Mouse (Mus musculus) hindbrain, embryonic 11.5 days (tissue): ENCODE data around the gene Nemf. TPM values are rescaled to one million over a fixed set of nuclear protein-coding genes. Genes with fewer than 3 reads are reported as not detected.

Source experiments
- ATAC-seq: fragments of 200-750 bp; cut with Nextera tagmentation; 2 replicates; pipeline ENCODE4 v1.8.0; 2017; ENCODE audit warnings: mild to moderate bottlenecking, moderate TSS enrichment, moderate library complexity; ENCODE audit not compliant: low FRiP score
- DNase-seq: peaks from one replicate; pipeline ENCODE4 v3.0.0-alpha.2; 2015; ENCODE audit warnings: low spot score
- H3K27ac ChIP-seq: fragments of 300-500 bp; sonication (generic); 2 replicates; pipeline ENCODE4 v1.5.1; 2014; ENCODE audit warnings: mild to moderate bottlenecking, low read depth, low read length
- H3K27me3 ChIP-seq: fragments of 300-500 bp; sonication (generic); 2 replicates; pipeline ENCODE4 v1.6.1; 2014; ENCODE audit warnings: mild to moderate bottlenecking, low read length, moderate library complexity, mixed read lengths; ENCODE audit not compliant: control insufficient read depth, insufficient read depth
- H3K36me3 ChIP-seq: fragments of 300-500 bp; sonication (generic); 2 replicates; pipeline ENCODE4 v1.6.1; 2014; ENCODE audit warnings: mild to moderate bottlenecking, low read length, moderate library complexity, mixed read lengths; ENCODE audit not compliant: control insufficient read depth, insufficient read depth
- H3K4me1 ChIP-seq: fragments of 300-500 bp; sonication (generic); replicated peaks from 2 replicates; pipeline ENCODE4 v1.6.1; 2014; ENCODE audit warnings: low read length, mixed read lengths; ENCODE audit not compliant: control insufficient read depth, insufficient read depth
- H3K4me2 ChIP-seq: fragments of 300-500 bp; sonication (generic); replicated peaks from 2 replicates; pipeline ENCODE4 v1.6.1; 2014; ENCODE audit warnings: mild to moderate bottlenecking, low read depth, low read length
- H3K4me3 ChIP-seq: fragments of 300-500 bp; sonication (generic); 2 replicates; pipeline ENCODE4 v1.5.1; 2014; ENCODE audit warnings: low read depth, low read length
- H3K9ac ChIP-seq: fragments of 300-500 bp; sonication (generic); 2 replicates; pipeline ENCODE4 v1.6.1; 2014; ENCODE audit warnings: low read depth, low read length
- H3K9me3 ChIP-seq: fragments of 300-500 bp; sonication (generic); 2 replicates; pipeline ENCODE4 v1.6.1; 2016; ENCODE audit warnings: low read length; ENCODE audit not compliant: control insufficient read depth
- WGBS: fragments of 180-500 bp; shearing (Covaris S2); extraction: QIAGEN DNeasy Blood & Tissue Kit; methylation state at CpG from one replicate; pipeline ENCODE4 v1.1.7; 2014; 5-methylcytosine and 5-hydroxymethylcytosine counted together
- polyA plus RNA-seq: library from polyadenylated mRNA; unstranded; fragments of >200 nt; fragmentation: Nextera tagmentation; extraction: Ambion mirVana; gene quantifications from 2 replicates; pipeline ENCODE4 v1.2.1, GENCODE M21; 2014

The Nemf gene
- 90.2 and 108 TPM in 2 replicates for polyA plus RNA-seq

GRCm38 (mm10) chr12:69356546-69357299 is at the start of gene Nemf:
Gene Nemf (minus strand): TSS chr12:69357165.
- H3K4me3 ChIP-seq, result peak within 1 kb of the TSS; percentile 94
- DNase-seq (peak; percentile 87), ATAC-seq (peak; percentile 70)
- no peaks in the 10 kb centered on the region for H3K4me1 ChIP-seq
- WGBS, result 2% methylated on average over 42 of the region's 50 CpGs
- no peaks in the 10 kb centered on the region for H3K36me3 ChIP-seq
- H3K4me2 ChIP-seq, result peak within 1 kb of the TSS; percentile 74
- no peaks in the 10 kb centered on the region for H3K9me3 ChIP-seq
- peak within 1 kb of the TSS; percentile 81 for H3K9ac ChIP-seq
- no peaks in the 10 kb centered on the region for H3K27me3 ChIP-seq
- H3K27ac ChIP-seq, result peak within 1 kb of the TSS; percentile 77

- Histone ChIP-seq H3K9ac (no peak overlapping the region), H3K4me2 (no peak overlapping the region), H3K27me3 (no peaks in the 10 kb centered on the region), H3K9me3 (no peaks in the 10 kb centered on the region), H3K4me3 (no peak overlapping the region), H3K36me3 (no peaks in the 10 kb centered on the region), H3K27ac (no peak overlapping the region), H3K4me1 (no peaks in the 10 kb centered on the region)
- DNase-seq (no peak), ATAC-seq (no peak)
- 90% methylated on average over 13 of the region's 13 CpGs for WGBS
Measured at GRCm38 (mm10) chr12:69402594-69403167, 45.7 kb upstream of the Nemf start.

GRCm38 (mm10) chr12:69402100-69402499 is 45.1 kb upstream of the Nemf start:
- no peak for DNase-seq
- Histone ChIP-seq H3K36me3 (no peaks in the 10 kb centered on the region), H3K9me3 (no peaks in the 10 kb centered on the region), H3K9ac (no peak overlapping the region; the same call in 1 of the 2 replicates), H3K4me1 (no peaks in the 10 kb centered on the region), H3K4me2 (no peak overlapping the region), H3K4me3 (no peak overlapping the region), H3K27me3 (no peaks in the 10 kb centered on the region), H3K27ac (no peak overlapping the region)
- WGBS, result 72% methylated on average over 9 of the region's 9 CpGs
- no peak for ATAC-seq

- Histone ChIP-seq H3K9ac (no peak overlapping the region), H3K4me3 (no peak overlapping the region), H3K27me3 (no peaks in the 10 kb centered on the region), H3K4me2 (no peak overlapping the region), H3K36me3 (no peaks in the 10 kb centered on the region), H3K4me1 (no peaks in the 10 kb centered on the region), H3K27ac (no peak overlapping the region), H3K9me3 (no peaks in the 10 kb centered on the region)
- 58% methylated on average over 2 of the region's 2 CpGs for WGBS
- ATAC-seq (no peak), DNase-seq (no peak)
Measured at GRCm38 (mm10) chr12:69400871-69401286, 43.9 kb upstream of the Nemf start.

- Histone ChIP-seq H3K27me3 (no peaks in the 10 kb centered on the region), H3K36me3 (no peaks in the 10 kb centered on the region), H3K4me2 (no peak overlapping the region), H3K4me1 (no peaks in the 10 kb centered on the region), H3K27ac (no peak overlapping the region), H3K9ac (no peak overlapping the region), H3K9me3 (no peaks in the 10 kb centered on the region), H3K4me3 (no peak overlapping the region)
- ATAC-seq, result no peak
- 83% methylated on average over 4 of the region's 4 CpGs for WGBS
- no peak for DNase-seq
Measured at GRCm38 (mm10) chr12:69400367-69400766, 43.4 kb upstream of the Nemf start.

- Histone ChIP-seq H3K27me3 (no peaks in the 10 kb centered on the region), H3K9ac (no peak overlapping the region), H3K27ac (no peak overlapping the region), H3K36me3 (no peaks in the 10 kb centered on the region), H3K4me3 (no peak overlapping the region), H3K4me1 (no peaks in the 10 kb centered on the region), H3K9me3 (no peaks in the 10 kb centered on the region), H3K4me2 (no peak overlapping the region)
- ATAC-seq (no peak), DNase-seq (no peak)
- WGBS, result 83% methylated on average over 6 of the region's 6 CpGs
Measured at GRCm38 (mm10) chr12:69394456-69394855, 37.5 kb upstream of the Nemf start.

GRCm38 (mm10) chr12:69393076-69393475 is 36.1 kb upstream of the Nemf start:
- Histone ChIP-seq H3K9me3 (no peaks in the 10 kb centered on the region), H3K36me3 (no peaks in the 10 kb centered on the region), H3K9ac (no peak overlapping the region), H3K4me3 (no peak overlapping the region), H3K27me3 (no peaks in the 10 kb centered on the region), H3K4me1 (no peaks in the 10 kb centered on the region), H3K27ac (no peak overlapping the region), H3K4me2 (no peak overlapping the region)
- 84% methylated on average over 10 of the region's 10 CpGs for WGBS
- ATAC-seq (no peak), DNase-seq (no peak)

GRCm38 (mm10) chr12:69390000-69390698 is 33.2 kb upstream of the Nemf start:
- H3K9me3 ChIP-seq, result no peaks in the 10 kb centered on the region
- no peak overlapping the region for H3K9ac ChIP-seq
- H3K36me3 ChIP-seq, result no peaks in the 10 kb centered on the region
- H3K4me3 ChIP-seq, result no peak overlapping the region
- ATAC-seq, result no peak
- no peaks in the 10 kb centered on the region for H3K4me1 ChIP-seq
- H3K4me2 ChIP-seq, result no peak overlapping the region
- DNase-seq, result no peak
- H3K27ac ChIP-seq, result no peak overlapping the region
- WGBS, result 82% methylated on average over 7 of the region's 7 CpGs
- H3K27me3 ChIP-seq, result no peaks in the 10 kb centered on the region
